Mouse (Mus musculus): ENCODE results near the gene Men1.

DNA sequence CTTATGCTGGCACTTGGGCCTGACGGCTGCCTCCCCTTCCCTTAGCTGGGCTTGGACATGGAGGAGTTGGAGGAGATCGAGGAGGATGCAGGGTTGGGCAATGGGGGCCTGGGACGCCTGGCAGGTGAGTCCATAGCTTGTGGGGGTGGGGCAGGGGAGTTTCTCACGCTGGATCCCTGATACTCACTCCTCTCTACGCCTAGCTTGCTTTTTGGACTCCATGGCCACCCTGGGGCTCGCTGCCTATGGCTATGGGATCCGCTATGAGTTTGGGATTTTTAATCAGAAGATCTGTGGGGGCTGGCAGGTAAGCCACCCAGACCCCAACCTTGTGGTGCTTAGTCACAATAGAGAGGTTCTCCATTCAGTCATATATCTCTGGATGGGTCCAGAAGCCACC, 51.0 kb downstream of the Men1 start:
- TF ChIP-seq CTCF (IDR thresholded peaks at IDR 0.05; ENCODE audit: extremely low read depth, insufficient read depth, insufficient read length, insufficient replicate concordance) (no peak), POLR2A (IDR thresholded peaks at IDR 0.05; ENCODE audit: low read depth, low read length) (no peak)
